In genomic region chr16:32332556-32333511, GRCm38 (mm10) we compare ENCODE assay signal across 8 mouse cellular contexts. TPM values are rescaled to one million over a fixed set of nuclear protein-coding genes. Genes with fewer than 3 reads are reported as not detected.
DNase-seq lines count a peak whose midpoint lies in the region; ATAC-seq and TF ChIP-seq lines count a peak whose summit lies in the region.

No protein-coding gene starts in this region.

- peaks cover 44% of the 10 kb centered on the region for H3K79me2 ChIP-seq in MEL (ENCODE audit: control insufficient read depth, insufficient read depth, low read length, poor library complexity)

- no peaks in the 10 kb centered on the region for H3K9me3 ChIP-seq in MEL (replicated peaks; ENCODE audit: insufficient read depth, low read length)
- no peaks in the 10 kb centered on the region for H3K9me3 ChIP-seq in forebrain, embryonic 15.5 days

- peak overlapping the region; percentile 90 for H3K9ac ChIP-seq in MEL (ENCODE audit: control insufficient read depth, low read depth, low read length, poor library complexity, severe bottlenecking)
- peak overlapping the region; percentile 99 for H3K9ac ChIP-seq in forebrain, embryonic 15.5 days (replicated peaks)

- H3K36me3 ChIP-seq in MEL (ENCODE audit: control insufficient read depth in 1 of 2, insufficient read depth in 2 of 2, low read length in 2 of 2), result peaks cover 0 to 7% of the 10 kb centered on the region in 2 experiments; a peak in 2 of 4 replicates
- H3K36me3 ChIP-seq in forebrain, embryonic 15.5 days, result no peaks in the 10 kb centered on the region

- peak; percentile 89 for DNase-seq in MEL (ENCODE audit: low read depth, low spot score)
- peak; percentile 52 for DNase-seq in c-Kit-positive CD71-negative TER-119-negative erythroid progenitor cells, embryonic 14.5 days (ENCODE audit: low read depth)
- DNase-seq in heart, postnatal 36 days, result peak; percentile 48 to 64
- DNase-seq in layer of hippocampus, adult 8-10 months (ENCODE audit: low spot score in 2 of 2), result peak; percentile 11 to 14
- DNase-seq in lung, postnatal 10 days, result peak; percentile 60
- DNase-seq in retina, embryonic 14.5 days (ENCODE audit: low spot score), result peak; percentile 63
- DNase-seq in thymus, postnatal 36 days, result peak; percentile 56 to 68

- H3K27me3 ChIP-seq in MEL (ENCODE audit: control insufficient read depth in 1 of 2, insufficient read depth in 2 of 2, low read length in 2 of 2), result no peaks in the 10 kb centered on the region
- H3K27me3 ChIP-seq in forebrain, embryonic 15.5 days, result no peaks in the 10 kb centered on the region

- no peak for TF ChIP-seq EP300 in MEL (IDR thresholded peaks at IDR 0.05; ENCODE audit: low read depth in 1 of 2, low read length in 2 of 2)

- under 1% methylated on average over 54 of the region's 54 CpGs for WGBS in forebrain, embryonic 15.5 days

- intact Hi-C loops in heart, postnatal 36 days (cut with DNase I), result loop anchor here (5.0 to 10.0 kb wide), 3 partner anchors 56 to 542 kb away; partner anchors contain the start of genes Fyttd1, Pcyt1a, Rnf168 and Rubcn

- peak in 1 of 2 experiments; percentile 53; a peak in 2 of 4 replicates for TF ChIP-seq POLR2A in MEL (IDR thresholded peaks at IDR 0.05; ENCODE audit: control insufficient read depth in 1 of 2, insufficient read depth in 1 of 2, low read depth in 1 of 2, low read length in 2 of 2, poor library complexity in 1 of 2)

- no peak for TF ChIP-seq RAD21 in MEL (IDR thresholded peaks at IDR 0.05; ENCODE audit: low read depth, low read length)

- peak; percentile 75 for ATAC-seq in forebrain, embryonic 15.5 days (replicated peaks)

- peak overlapping the region; percentile 49 for H3K4me2 ChIP-seq in forebrain, embryonic 15.5 days (replicated peaks)

- peak overlapping the region; percentile 78 for H3K27ac ChIP-seq in MEL (ENCODE audit: control insufficient read depth, low read depth, low read length)
- peak overlapping the region; percentile 95 for H3K27ac ChIP-seq in forebrain, embryonic 15.5 days (replicated peaks)

- no peak for TF ChIP-seq CTCF in MEL (IDR thresholded peaks at IDR 0.05 in 2 of 3, conservative IDR thresholded peaks at IDR 0.05 in 1 of 3; ENCODE audit: control insufficient read depth in 1 of 3, insufficient read depth in 1 of 3, low read depth in 2 of 3, low read length in 3 of 3, poor library complexity in 1 of 3, severe bottlenecking in 1 of 3)

- peak overlapping the region; percentile 81 to 87 for H3K4me3 ChIP-seq in MEL (ENCODE audit: control insufficient read depth in 1 of 2, insufficient read depth in 1 of 2, low read depth in 2 of 2, low read length in 2 of 2)
- peak overlapping the region; percentile 98 for H3K4me3 ChIP-seq in forebrain, embryonic 15.5 days

- H3K4me1 ChIP-seq in MEL (ENCODE audit: control insufficient read depth in 1 of 2, insufficient read depth in 2 of 2, low read length in 2 of 2), result peaks cover 0 to 3% of the 10 kb centered on the region in 2 experiments; a peak in 1 of 4 replicates
- peaks cover 25% of the 10 kb centered on the region for H3K4me1 ChIP-seq in forebrain, embryonic 15.5 days

TF ChIP-seq in MEL, 35 proteins besides CTCF, POLR2A, EP300 and RAD21:
- TF ChIP-seq RCOR1 (IDR thresholded peaks at IDR 0.05; ENCODE audit: low read depth, low read length) (0 out of 2 replicates have a peak, but pooled peaks have one; percentile 16), SIN3A (IDR thresholded peaks at IDR 0.05; ENCODE audit: low read length) (peak; percentile 64; the same call in 1 of the 2 replicates), NRF1 (IDR thresholded peaks at IDR 0.05; ENCODE audit: insufficient read depth, low read depth, low read length, poor library complexity, severe bottlenecking) (no peak), ZMIZ1 (IDR thresholded peaks at IDR 0.05; ENCODE audit: low read depth, low read length) (0 out of 2 replicates have a peak, but pooled peaks have one; percentile 5), GATA1 (IDR thresholded peaks at IDR 0.05; ENCODE audit: low read depth, low read length) (no peak), MAZ (IDR thresholded peaks at IDR 0.05; ENCODE audit: low read depth, low read length) (0 out of 2 replicates have a peak, but pooled peaks have one; percentile 21), CHD2 (IDR thresholded peaks at IDR 0.05; ENCODE audit: low read length) (no peak), HCFC1 (IDR thresholded peaks at IDR 0.05; ENCODE audit: low read depth, low read length) (no peak), MXI1 (IDR thresholded peaks at IDR 0.05; ENCODE audit: low read depth, low read length) (peak; percentile 91), POLR2AphosphoS2 (IDR thresholded peaks at IDR 0.05; ENCODE audit: low read length) (no peak), SMC3 (IDR thresholded peaks at IDR 0.05; ENCODE audit: low read depth, low read length) (no peak), TBP (IDR thresholded peaks at IDR 0.05; ENCODE audit: low read depth, low read length) (peak; percentile 72), GABPA (IDR thresholded peaks at IDR 0.05; ENCODE audit: low read depth, low read length) (no peak), JUND (IDR thresholded peaks at IDR 0.05; ENCODE audit: low read depth, low read length) (no peak), NELFE (IDR thresholded peaks at IDR 0.05; ENCODE audit: low read depth, low read length) (no peak), ZNF384 (IDR thresholded peaks at IDR 0.05; ENCODE audit: low read depth, low read length) (peak; percentile 76), ELF1 (IDR thresholded peaks at IDR 0.05; ENCODE audit: low read depth, low read length) (no peak), BHLHE40 (IDR thresholded peaks at IDR 0.05; ENCODE audit: borderline replicate concordance, low read depth, low read length) (no peak), MYC (IDR thresholded peaks at IDR 0.05; ENCODE audit: low read depth, low read length) (peak; percentile 92), MAFK (IDR thresholded peaks at IDR 0.05; ENCODE audit: borderline replicate concordance, low read depth, low read length) (no peak), UBTF (IDR thresholded peaks at IDR 0.05; ENCODE audit: borderline replicate concordance, insufficient read depth, low read depth, low read length) (no peak), MAX (IDR thresholded peaks at IDR 0.05; ENCODE audit: low read length) (peak; percentile 73), MEF2A (IDR thresholded peaks at IDR 0.05; ENCODE audit: extremely low read depth, insufficient replicate concordance, low read depth, low read length, poor library complexity, severe bottlenecking) (no peak)

RNA-seq across cellular contexts. Expression of gene Ubxn7, which starts 0.8 kb away (rescaled TPM):
- 8.1 and 8.9 TPM in 2 replicates for total RNA-seq in MEL (2012; rRNA removed)
- 10 to 100 TPM; 11.0 to 51.2 TPM for polyA plus RNA-seq in MEL (2012; ENCODE audit: insufficient read depth in 1 of 2, insufficient read length in 2 of 2, low read depth in 1 of 2, low replicate concordance in 2 of 2, missing spikeins in 1 of 2)
- polyA plus RNA-seq in forebrain, embryonic 15.5 days (2015; fragmentation: Nextera tagmentation; extraction: Ambion mirVana), result 26.2 and 26.7 TPM in 2 replicates
- 10 to 100 TPM; 30.0 to 32.6 TPM for total RNA-seq in heart, postnatal 36 days (2021)
- 10 to 100 TPM; 50.0 to 60.5 (median 55.1) TPM for total RNA-seq in layer of hippocampus, adult 8-10 months (2022)

RNA-seq across cellular contexts. Expression of gene Rnf168, which starts 55.6 kb away (rescaled TPM):
- total RNA-seq in MEL (2012; rRNA removed), result 17.6 TPM in 2 replicates
- polyA plus RNA-seq in MEL (2012; ENCODE audit: insufficient read depth in 1 of 2, insufficient read length in 2 of 2, low read depth in 1 of 2, low replicate concordance in 2 of 2, missing spikeins in 1 of 2), result 10 to 100 TPM; 14.9 to 61.5 TPM
- 35.9 and 36.0 TPM in 2 replicates for polyA plus RNA-seq in forebrain, embryonic 15.5 days (2015; fragmentation: Nextera tagmentation; extraction: Ambion mirVana)
- total RNA-seq in heart, postnatal 36 days (2021), result 10 to 100 TPM; 13.7 TPM
- total RNA-seq in layer of hippocampus, adult 8-10 months (2022), result 10 to 100 TPM; 23.0 to 28.1 (median 27.3) TPM

Comparison
In these comparisons a context has a peak if more than half of its experiments do, and no peak if none do; other contexts are left out.
1. Peak in every context shown above with its lines: DNase-seq, ATAC-seq, H3K4me3 ChIP-seq and H3K27ac ChIP-seq.
2. DNase-seq: peak in every context shown above with its lines; median percentile 89 in MEL; 63 in retina, embryonic 14.5 days; 62 in thymus, postnatal 36 days; 60 in lung, postnatal 10 days; 56 in heart, postnatal 36 days; 52 in c-Kit-positive CD71-negative TER-119-negative erythroid progenitor cells, embryonic 14.5 days; 12 in layer of hippocampus, adult 8-10 months.